Mouse (Mus musculus) bone marrow macrophage, adult 2 months (primary cell): ENCODE data around the gene Med28.

Experiments used
- CTCF ChIP-seq: IDR thresholded peaks from 2 replicates; pipeline ENCODE4 v1.5.1; 2012; ENCODE audit warnings: low read depth, mild to moderate bottlenecking, low read length, moderate library complexity
- POLR2A ChIP-seq: IDR thresholded peaks from 2 replicates; pipeline ENCODE4 v1.6.1; 2012; ENCODE audit warnings: mild to moderate bottlenecking, low read depth, low read length, borderline replicate concordance

- TF ChIP-seq CTCF (no peak), POLR2A (no peak)
Observed at GRCm38 (mm10) chr5:45549586-45549985, 29.6 kb downstream of the Med28 start.
